Mouse (Mus musculus) lung, embryonic 14.5 days (tissue): ENCODE data around the gene Shank1. TPM values are rescaled to one million over a fixed set of nuclear protein-coding genes. Genes with fewer than 3 reads are reported as not detected.

Experiments used
- ATAC-seq: fragments of 200-750 bp; cut with Nextera tagmentation; 2 replicates; pipeline ENCODE4 v1.8.0; 2017; ENCODE audit warnings: mild to moderate bottlenecking, moderate TSS enrichment, moderate library complexity; ENCODE audit not compliant: insufficient read depth
- DNase-seq: peaks from one replicate; pipeline ENCODE4 v3.0.0-alpha.2; 2015
- H3K27ac ChIP-seq: fragments of 300-500 bp; sonication (generic); 2 replicates; pipeline ENCODE4 v1.5.1; 2014; ENCODE audit warnings: low read depth, mild to moderate bottlenecking, moderate library complexity
- H3K27me3 ChIP-seq: fragments of 300-500 bp; sonication (generic); 2 replicates; pipeline ENCODE4 v1.6.1; 2014; ENCODE audit warnings: low read length, control low read depth; ENCODE audit not compliant: insufficient read depth
- H3K36me3 ChIP-seq: fragments of 300-500 bp; sonication (generic); 2 replicates; pipeline ENCODE4 v1.6.1; 2014; ENCODE audit warnings: control low read depth; ENCODE audit not compliant: insufficient read depth
- H3K4me1 ChIP-seq: fragments of 300-500 bp; sonication (generic); 2 replicates; pipeline ENCODE4 v1.6.1; 2014; ENCODE audit warnings: antibody characterized with exemption, control low read depth; ENCODE audit not compliant: insufficient read depth
- H3K4me2 ChIP-seq: fragments of 300-500 bp; sonication (generic); 2 replicates; pipeline ENCODE4 v1.6.1; 2014; ENCODE audit warnings: mild to moderate bottlenecking
- H3K4me3 ChIP-seq: fragments of 300-500 bp; sonication (generic); 2 replicates; pipeline ENCODE4 v1.5.1; 2014; ENCODE audit warnings: low read depth, low read length
- H3K9ac ChIP-seq: fragments of 300-500 bp; sonication (generic); 2 replicates; pipeline ENCODE4 v1.6.1; 2014
- H3K9me3 ChIP-seq: fragments of 300-500 bp; sonication (generic); 2 replicates; pipeline ENCODE4 v1.6.1; 2016; ENCODE audit warnings: low read depth, low read length, control low read depth
- CTCF ChIP-seq: IDR thresholded peaks from 2 replicates; pipeline ENCODE4 v1.5.1; 2016; ENCODE audit warnings: antibody characterized with exemption, low read depth
- WGBS: fragments of 180-500 bp; shearing (Covaris S2); extraction: QIAGEN DNeasy Blood & Tissue Kit; methylation state at CpG from one replicate; pipeline ENCODE4 v1.1.7; 2014; 5-methylcytosine and 5-hydroxymethylcytosine counted together
- polyA plus RNA-seq: library from polyadenylated mRNA; unstranded; fragments of >200 nt; fragmentation: Nextera tagmentation; extraction: Ambion mirVana; gene quantifications from 2 replicates; pipeline ENCODE4 v1.2.1, GENCODE M21; 2014

Gene Shank1
- 1.3 and 1.6 TPM in 2 replicates for polyA plus RNA-seq

DNA sequence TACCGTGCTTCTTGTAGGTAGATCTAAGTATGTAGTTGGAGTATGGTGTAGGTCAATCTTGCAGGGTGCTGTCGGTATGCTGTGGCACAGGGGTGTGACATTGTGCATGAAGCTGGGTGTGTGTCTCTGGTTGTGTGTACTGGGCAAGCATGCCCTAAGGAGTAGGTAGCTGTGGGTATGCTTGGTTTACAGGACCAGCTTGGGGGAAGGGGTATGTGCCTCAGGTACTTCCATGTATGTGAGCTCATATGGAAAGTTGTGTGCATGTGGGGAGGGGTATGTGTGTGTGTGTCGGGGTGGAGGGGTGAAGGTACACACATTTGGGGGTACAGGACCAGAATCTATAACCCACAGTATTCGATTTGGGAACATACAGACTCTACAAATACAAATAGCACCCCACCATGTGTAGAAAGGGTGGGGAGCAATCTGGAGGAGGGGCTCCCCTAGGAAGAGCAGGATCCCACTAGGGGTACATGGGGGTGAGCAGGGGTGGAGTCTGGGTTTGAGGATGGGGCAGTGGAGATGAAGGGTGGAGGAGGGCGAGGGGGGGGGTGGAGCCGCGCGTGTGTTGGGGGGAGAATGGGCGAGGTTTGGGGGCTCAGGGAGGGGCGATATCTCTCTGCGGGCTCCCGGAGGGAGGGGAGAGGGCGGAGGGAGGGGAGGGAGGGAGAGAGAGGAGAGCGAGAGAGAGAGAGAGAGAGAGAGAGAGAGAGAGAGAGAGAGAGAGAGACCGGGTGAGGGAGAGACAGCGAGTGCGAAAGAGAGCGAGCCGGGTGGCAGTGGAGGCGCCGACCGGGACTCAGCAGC, at the start of gene Shank1:
Shank1 (plus strand) TSS at position 779 of the 810 bp plus-strand sequence.
- peaks cover 19% of the 10 kb centered on the region for H3K27me3 ChIP-seq
- no peaks in the 10 kb centered on the region for H3K36me3 ChIP-seq
- H3K9me3 ChIP-seq = no peaks in the 10 kb centered on the region
- peak within 1 kb of the TSS; percentile 92 for H3K4me2 ChIP-seq
- no peak for TF ChIP-seq CTCF
- H3K27ac ChIP-seq = no peak within 1 kb of the TSS
- 11% methylated on average over 17 of the region's 22 CpGs for WGBS
- ATAC-seq = no peak
- no peak for DNase-seq
- peaks cover 3% of the 10 kb centered on the region; the same call in 1 of the 2 replicates for H3K4me1 ChIP-seq
- H3K4me3 ChIP-seq = peak within 1 kb of the TSS; percentile 46
- peak within 1 kb of the TSS; percentile 52 for H3K9ac ChIP-seq

DNA sequence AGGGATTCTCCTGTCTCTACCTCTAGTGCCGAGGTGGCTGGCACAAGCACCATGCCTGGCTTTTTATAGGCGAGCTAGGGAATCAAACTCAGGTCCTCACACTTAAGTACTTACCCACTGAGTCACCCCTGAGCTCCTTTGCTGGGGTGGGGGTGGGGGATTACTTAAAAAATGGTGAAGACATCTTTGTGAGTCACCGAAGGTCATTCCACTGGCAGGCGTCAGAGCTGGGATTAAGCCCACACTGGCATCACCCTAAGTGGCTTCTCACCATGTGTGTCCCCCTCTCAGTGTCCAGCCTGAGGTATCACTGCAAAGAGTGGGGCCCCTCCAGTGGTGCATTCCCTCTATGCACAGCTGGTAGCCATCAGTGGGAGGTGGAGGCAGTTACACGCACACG, 49.6 kb upstream of the Shank1 start:
- no peak overlapping the region for H3K4me3 ChIP-seq
- no peak overlapping the region for H3K4me2 ChIP-seq
- H3K36me3 ChIP-seq = no peaks in the 10 kb centered on the region
- DNase-seq = no peak
- H3K4me1 ChIP-seq = no peaks in the 10 kb centered on the region
- H3K27ac ChIP-seq = no peak overlapping the region
- no peak for TF ChIP-seq CTCF
- H3K9ac ChIP-seq = no peak overlapping the region
- H3K27me3 ChIP-seq = peaks cover 5% of the 10 kb centered on the region; the same call in 1 of the 2 replicates
- ATAC-seq = no peak
- WGBS = 64% methylated on average over 6 of the region's 6 CpGs
- H3K9me3 ChIP-seq = no peaks in the 10 kb centered on the region

DNA sequence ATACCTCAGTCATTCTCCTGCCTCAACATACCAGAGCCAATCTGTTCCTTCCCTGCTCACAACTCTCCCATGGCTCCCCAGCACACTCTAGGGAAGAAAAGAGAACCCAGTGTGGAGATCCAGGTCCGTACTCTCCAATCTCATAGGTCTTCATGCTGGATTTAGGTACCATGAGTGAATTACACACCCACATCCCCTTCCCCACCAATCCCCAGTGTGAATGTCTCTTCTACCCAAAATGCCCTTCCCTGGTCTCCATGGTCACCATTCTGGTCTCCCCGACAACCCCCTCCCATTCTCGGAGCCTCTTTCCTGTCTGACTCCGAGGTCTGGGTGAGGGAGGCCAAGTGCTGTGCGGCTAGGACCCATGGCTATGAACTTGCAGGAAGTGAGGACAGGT, 48.9 kb upstream of the Shank1 start, which contains the start of gene Gm15517:
Gm15517 (plus strand) TSS at position 301 of the 400 bp plus-strand sequence.
- WGBS = 40% methylated on average over 5 of the region's 5 CpGs
- H3K9me3 ChIP-seq = no peaks in the 10 kb centered on the region
- H3K4me3 ChIP-seq = no peak within 1 kb of the TSS
- no peak for DNase-seq
- no peak within 1 kb of the TSS for H3K4me2 ChIP-seq
- peaks cover 5% of the 10 kb centered on the region; the same call in 1 of the 2 replicates for H3K27me3 ChIP-seq
- H3K9ac ChIP-seq = no peak within 1 kb of the TSS
- H3K27ac ChIP-seq = no peak within 1 kb of the TSS
- no peaks in the 10 kb centered on the region for H3K4me1 ChIP-seq
- no peaks in the 10 kb centered on the region for H3K36me3 ChIP-seq
- ATAC-seq = no peak
- TF ChIP-seq CTCF = no peak

GRCm38 (mm10) chr7:44262791-44263643, 47.0 kb upstream of the Shank1 start:
- Histone ChIP-seq H3K9ac (no peak overlapping the region), H3K27ac (no peak overlapping the region), H3K4me2 (peak overlapping the region; percentile 52), H3K4me3 (peak overlapping the region; percentile 0; the same call in 1 of the 2 replicates), H3K4me1 (no peaks in the 10 kb centered on the region), H3K9me3 (no peaks in the 10 kb centered on the region), H3K36me3 (no peaks in the 10 kb centered on the region), H3K27me3 (peaks cover 5% of the 10 kb centered on the region; the same call in 1 of the 2 replicates)
- WGBS = 2% methylated on average over 34 of the region's 34 CpGs
- DNase-seq = peak; percentile 99
- peak; percentile 98 for TF ChIP-seq CTCF
- ATAC-seq = peak; percentile 83

GRCm38 (mm10) chr7:44268117-44268516, 41.9 kb upstream of the Shank1 start:
- DNase-seq (no peak), ATAC-seq (no peak)
- no peak for TF ChIP-seq CTCF
- Histone ChIP-seq H3K9me3 (no peaks in the 10 kb centered on the region), H3K36me3 (no peaks in the 10 kb centered on the region), H3K9ac (no peak overlapping the region), H3K4me2 (no peak overlapping the region), H3K4me3 (no peak overlapping the region), H3K4me1 (no peaks in the 10 kb centered on the region), H3K27ac (no peak overlapping the region), H3K27me3 (peaks cover 3% of the 10 kb centered on the region; the same call in 1 of the 2 replicates)
- WGBS = 70% methylated on average over 11 of the region's 11 CpGs

DNA sequence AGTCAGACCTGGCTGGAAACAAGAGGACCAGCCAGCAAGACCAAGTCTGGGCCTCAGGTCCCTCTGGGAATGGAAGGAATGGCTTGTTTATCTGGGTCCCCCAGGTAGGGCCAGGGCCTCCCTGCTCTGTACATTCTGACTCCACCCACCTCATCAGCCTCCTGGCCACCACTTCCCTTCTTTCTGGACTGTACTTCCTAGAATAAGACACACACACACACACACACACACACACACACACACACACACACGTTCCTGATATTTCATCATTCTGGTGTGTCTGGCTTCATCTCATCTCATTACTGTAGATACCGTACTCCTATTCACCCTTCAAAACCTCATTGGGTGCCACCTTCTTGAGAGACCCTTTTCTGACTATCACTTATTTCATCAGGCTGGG, 40.7 kb upstream of the Shank1 start:
- 80% methylated on average over 2 of the region's 2 CpGs for WGBS
- no peak overlapping the region for H3K9ac ChIP-seq
- no peak for ATAC-seq
- DNase-seq = no peak
- no peak for TF ChIP-seq CTCF
- H3K9me3 ChIP-seq = no peaks in the 10 kb centered on the region
- H3K4me3 ChIP-seq = no peak overlapping the region
- no peaks in the 10 kb centered on the region for H3K36me3 ChIP-seq
- peaks cover 3% of the 10 kb centered on the region; the same call in 1 of the 2 replicates for H3K27me3 ChIP-seq
- no peak overlapping the region for H3K4me2 ChIP-seq
- H3K27ac ChIP-seq = no peak overlapping the region
- H3K4me1 ChIP-seq = no peaks in the 10 kb centered on the region
